Mouse (Mus musculus): ENCODE measurements around the gene Olfr524. TPM values are rescaled to one million over a fixed set of nuclear protein-coding genes. Genes with fewer than 3 reads are reported as not detected.

The Olfr524 gene
- polyA plus RNA-seq, 1 experiment from 2014 or later: not detected

- Histone ChIP-seq H3K36me3 (ENCODE audit: control insufficient read depth, insufficient read depth, low read length) (no peaks in the 10 kb centered on the region), H3K9ac (ENCODE audit: low read depth, low read length) (no peak within 1 kb of the TSS), H3K27me3 (ENCODE audit: control insufficient read depth, insufficient read depth, low read depth, low read length) (no peaks in the 10 kb centered on the region), H3K27ac (ENCODE audit: low read length) (no peak within 1 kb of the TSS), H3K9me3 (replicated peaks; ENCODE audit: control insufficient read depth, low read length, poor library complexity, severe bottlenecking) (no peaks in the 10 kb centered on the region), H3K4me2 (ENCODE audit: low read length) (no peak within 1 kb of the TSS), H3K4me3 (ENCODE audit: low read depth, low read length) (no peak within 1 kb of the TSS), H3K4me1 (ENCODE audit: control insufficient read depth, insufficient read depth, low read length) (no peaks in the 10 kb centered on the region)
- WGBS: 86% methylated on average over 2 of the region's 2 CpGs
- ATAC-seq: no peak
Observed at GRCm38 (mm10) chr7:140217967-140218366, 12.2 kb upstream of the Olfr524 start, which contains the start of gene Cd163l1. Cd163l1 (plus strand) TSS chr7:140218267.

GRCm38 (mm10) chr7:140213841-140214240 is 8.1 kb upstream of the Olfr524 start:
- no peak overlapping the region for H3K27ac ChIP-seq (ENCODE audit: low read length)
- no peak overlapping the region for H3K9ac ChIP-seq (ENCODE audit: low read depth, low read length)
- H3K4me3 ChIP-seq (ENCODE audit: low read depth, low read length): no peak overlapping the region
- no peak overlapping the region for H3K4me2 ChIP-seq (ENCODE audit: low read length)
- H3K9me3 ChIP-seq (replicated peaks; ENCODE audit: control insufficient read depth, low read length, poor library complexity, severe bottlenecking): no peaks in the 10 kb centered on the region
- no peak for ATAC-seq
- 82% methylated on average over 5 of the region's 5 CpGs for WGBS
- no peaks in the 10 kb centered on the region for H3K4me1 ChIP-seq (ENCODE audit: control insufficient read depth, insufficient read depth, low read length)
- H3K36me3 ChIP-seq (ENCODE audit: control insufficient read depth, insufficient read depth, low read length): no peaks in the 10 kb centered on the region
- no peaks in the 10 kb centered on the region for H3K27me3 ChIP-seq (ENCODE audit: control insufficient read depth, insufficient read depth, low read depth, low read length)

- no peak overlapping the region for H3K4me2 ChIP-seq (ENCODE audit: low read length)
- H3K4me1 ChIP-seq (ENCODE audit: control insufficient read depth, insufficient read depth, low read length): no peaks in the 10 kb centered on the region
- no peak overlapping the region for H3K4me3 ChIP-seq (ENCODE audit: low read depth, low read length)
- no peaks in the 10 kb centered on the region for H3K9me3 ChIP-seq (replicated peaks; ENCODE audit: control insufficient read depth, low read length, poor library complexity, severe bottlenecking)
- no peaks in the 10 kb centered on the region for H3K27me3 ChIP-seq (ENCODE audit: control insufficient read depth, insufficient read depth, low read depth, low read length)
- H3K27ac ChIP-seq (ENCODE audit: low read length): no peak overlapping the region
- WGBS: 82% methylated on average over 3 of the region's 3 CpGs
- H3K36me3 ChIP-seq (ENCODE audit: control insufficient read depth, insufficient read depth, low read length): no peaks in the 10 kb centered on the region
- no peak for ATAC-seq
- no peak overlapping the region for H3K9ac ChIP-seq (ENCODE audit: low read depth, low read length)
Observed at GRCm38 (mm10) chr7:140208677-140209076, 2.9 kb upstream of the Olfr524 start.

- no peaks in the 10 kb centered on the region for H3K4me1 ChIP-seq (ENCODE audit: control insufficient read depth, insufficient read depth, low read length)
- H3K27ac ChIP-seq (ENCODE audit: low read length): no peak overlapping the region
- no peak overlapping the region for H3K4me3 ChIP-seq (ENCODE audit: low read depth, low read length)
- 79% methylated on average over 8 of the region's 8 CpGs for WGBS
- no peak overlapping the region for H3K4me2 ChIP-seq (ENCODE audit: low read length)
- no peak overlapping the region for H3K9ac ChIP-seq (ENCODE audit: low read depth, low read length)
- H3K9me3 ChIP-seq (replicated peaks; ENCODE audit: control insufficient read depth, low read length, poor library complexity, severe bottlenecking): no peaks in the 10 kb centered on the region
- no peaks in the 10 kb centered on the region for H3K36me3 ChIP-seq (ENCODE audit: control insufficient read depth, insufficient read depth, low read length)
- no peaks in the 10 kb centered on the region for H3K27me3 ChIP-seq (ENCODE audit: control insufficient read depth, insufficient read depth, low read depth, low read length)
- no peak for ATAC-seq
Observed at GRCm38 (mm10) chr7:140208153-140208552, 2.4 kb upstream of the Olfr524 start.

GRCm38 (mm10) chr7:140206904-140207303 is 1.1 kb upstream of the Olfr524 start:
- Histone ChIP-seq H3K27me3 (ENCODE audit: control insufficient read depth, insufficient read depth, low read depth, low read length) (no peaks in the 10 kb centered on the region), H3K9ac (ENCODE audit: low read depth, low read length) (no peak overlapping the region), H3K4me2 (ENCODE audit: low read length) (no peak overlapping the region), H3K27ac (ENCODE audit: low read length) (no peak overlapping the region), H3K4me1 (ENCODE audit: control insufficient read depth, insufficient read depth, low read length) (no peaks in the 10 kb centered on the region), H3K36me3 (ENCODE audit: control insufficient read depth, insufficient read depth, low read length) (no peaks in the 10 kb centered on the region), H3K9me3 (replicated peaks; ENCODE audit: control insufficient read depth, low read length, poor library complexity, severe bottlenecking) (no peaks in the 10 kb centered on the region), H3K4me3 (ENCODE audit: low read depth, low read length) (no peak overlapping the region)
- WGBS: 95% methylated on average over 3 of the region's 3 CpGs
- ATAC-seq: no peak

- WGBS: 90% methylated on average over 4 of the region's 4 CpGs
- Histone ChIP-seq H3K9me3 (replicated peaks; ENCODE audit: control insufficient read depth, low read length, poor library complexity, severe bottlenecking) (no peaks in the 10 kb centered on the region), H3K27ac (ENCODE audit: low read length) (no peak overlapping the region), H3K36me3 (ENCODE audit: control insufficient read depth, insufficient read depth, low read length) (no peaks in the 10 kb centered on the region), H3K4me1 (ENCODE audit: control insufficient read depth, insufficient read depth, low read length) (no peaks in the 10 kb centered on the region), H3K4me3 (ENCODE audit: low read depth, low read length) (no peak overlapping the region), H3K9ac (ENCODE audit: low read depth, low read length) (no peak overlapping the region), H3K4me2 (ENCODE audit: low read length) (no peak overlapping the region), H3K27me3 (ENCODE audit: control insufficient read depth, insufficient read depth, low read depth, low read length) (no peaks in the 10 kb centered on the region)
- ATAC-seq: no peak
Observed at GRCm38 (mm10) chr7:140201090-140201489, 4.7 kb downstream of the Olfr524 start.

GRCm38 (mm10) chr7:140196002-140196401 is 9.8 kb downstream of the Olfr524 start:
- H3K36me3 ChIP-seq (ENCODE audit: control insufficient read depth, insufficient read depth, low read length): no peaks in the 10 kb centered on the region
- WGBS: 83% methylated on average over 8 of the region's 8 CpGs
- no peaks in the 10 kb centered on the region for H3K9me3 ChIP-seq (replicated peaks; ENCODE audit: control insufficient read depth, low read length, poor library complexity, severe bottlenecking)
- no peak overlapping the region for H3K27ac ChIP-seq (ENCODE audit: low read length)
- no peaks in the 10 kb centered on the region for H3K4me1 ChIP-seq (ENCODE audit: control insufficient read depth, insufficient read depth, low read length)
- H3K4me2 ChIP-seq (ENCODE audit: low read length): no peak overlapping the region
- H3K4me3 ChIP-seq (ENCODE audit: low read depth, low read length): no peak overlapping the region
- no peak for ATAC-seq
- no peak overlapping the region for H3K9ac ChIP-seq (ENCODE audit: low read depth, low read length)
- H3K27me3 ChIP-seq (ENCODE audit: control insufficient read depth, insufficient read depth, low read depth, low read length): no peaks in the 10 kb centered on the region

- Histone ChIP-seq H3K4me3 (ENCODE audit: low read depth, low read length) (no peak overlapping the region), H3K4me2 (ENCODE audit: low read length) (no peak overlapping the region), H3K4me1 (ENCODE audit: control insufficient read depth, insufficient read depth, low read length) (no peaks in the 10 kb centered on the region), H3K9ac (ENCODE audit: low read depth, low read length) (no peak overlapping the region), H3K36me3 (ENCODE audit: control insufficient read depth, insufficient read depth, low read length) (no peaks in the 10 kb centered on the region), H3K27ac (ENCODE audit: low read length) (no peak overlapping the region), H3K27me3 (ENCODE audit: control insufficient read depth, insufficient read depth, low read depth, low read length) (no peaks in the 10 kb centered on the region), H3K9me3 (replicated peaks; ENCODE audit: control insufficient read depth, low read length, poor library complexity, severe bottlenecking) (no peaks in the 10 kb centered on the region)
- ATAC-seq: no peak
- WGBS: 89% methylated on average over 4 of the region's 4 CpGs
Observed at GRCm38 (mm10) chr7:140194031-140194430, 11.7 kb downstream of the Olfr524 start.

- Histone ChIP-seq H3K36me3 (ENCODE audit: control insufficient read depth, insufficient read depth, low read length) (no peaks in the 10 kb centered on the region), H3K4me3 (ENCODE audit: low read depth, low read length) (no peak overlapping the region), H3K27ac (ENCODE audit: low read length) (no peak overlapping the region), H3K9ac (ENCODE audit: low read depth, low read length) (no peak overlapping the region), H3K4me2 (ENCODE audit: low read length) (no peak overlapping the region), H3K9me3 (replicated peaks; ENCODE audit: control insufficient read depth, low read length, poor library complexity, severe bottlenecking) (no peaks in the 10 kb centered on the region), H3K27me3 (ENCODE audit: control insufficient read depth, insufficient read depth, low read depth, low read length) (no peaks in the 10 kb centered on the region), H3K4me1 (ENCODE audit: control insufficient read depth, insufficient read depth, low read length) (no peaks in the 10 kb centered on the region)
- 80% methylated on average over 2 of the region's 2 CpGs for WGBS
- no peak for ATAC-seq
Observed at GRCm38 (mm10) chr7:140192851-140193250, 12.9 kb downstream of the Olfr524 start.

GRCm38 (mm10) chr7:140192445-140192844 is 13.3 kb downstream of the Olfr524 start:
- no peak overlapping the region for H3K4me2 ChIP-seq (ENCODE audit: low read length)
- H3K9me3 ChIP-seq (replicated peaks; ENCODE audit: control insufficient read depth, low read length, poor library complexity, severe bottlenecking): no peaks in the 10 kb centered on the region
- no peak overlapping the region for H3K9ac ChIP-seq (ENCODE audit: low read depth, low read length)
- no peaks in the 10 kb centered on the region for H3K36me3 ChIP-seq (ENCODE audit: control insufficient read depth, insufficient read depth, low read length)
- no peak overlapping the region for H3K4me3 ChIP-seq (ENCODE audit: low read depth, low read length)
- 57% methylated on average over 2 of the region's 2 CpGs for WGBS
- ATAC-seq: no peak
- no peaks in the 10 kb centered on the region for H3K4me1 ChIP-seq (ENCODE audit: control insufficient read depth, insufficient read depth, low read length)
- H3K27me3 ChIP-seq (ENCODE audit: control insufficient read depth, insufficient read depth, low read depth, low read length): no peaks in the 10 kb centered on the region
- H3K27ac ChIP-seq (ENCODE audit: low read length): no peak overlapping the region
